Mouse (Mus musculus): ENCODE measurements at regions not wholly inside any gene's neighbourhood (a gene's known extent, or its start where the extent isn't known, plus 50 kb on each side); places are given as distances from the start of the nearest gene placed in this dataset.

DNA sequence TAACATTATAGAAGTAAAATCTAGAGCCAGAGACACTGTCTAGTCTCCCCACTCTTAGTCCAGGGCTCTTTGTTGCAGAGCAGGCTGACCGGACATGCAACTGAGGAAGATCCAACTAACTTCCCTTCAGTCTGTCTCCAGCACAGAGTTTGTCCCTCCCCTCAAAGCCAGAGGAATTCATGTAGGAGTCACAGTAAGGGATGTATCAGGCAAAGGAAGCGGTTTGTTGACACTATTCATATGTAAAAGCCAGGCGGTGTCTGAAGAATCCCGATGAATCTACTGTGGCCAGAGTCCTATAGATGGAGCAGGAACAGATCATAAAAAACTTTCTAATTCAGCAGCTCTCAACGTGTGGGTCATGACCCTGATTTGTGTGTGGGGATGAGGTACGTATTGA lies 179.7 kb upstream of the Foxn2 start:
- no peak for ATAC-seq

DNA sequence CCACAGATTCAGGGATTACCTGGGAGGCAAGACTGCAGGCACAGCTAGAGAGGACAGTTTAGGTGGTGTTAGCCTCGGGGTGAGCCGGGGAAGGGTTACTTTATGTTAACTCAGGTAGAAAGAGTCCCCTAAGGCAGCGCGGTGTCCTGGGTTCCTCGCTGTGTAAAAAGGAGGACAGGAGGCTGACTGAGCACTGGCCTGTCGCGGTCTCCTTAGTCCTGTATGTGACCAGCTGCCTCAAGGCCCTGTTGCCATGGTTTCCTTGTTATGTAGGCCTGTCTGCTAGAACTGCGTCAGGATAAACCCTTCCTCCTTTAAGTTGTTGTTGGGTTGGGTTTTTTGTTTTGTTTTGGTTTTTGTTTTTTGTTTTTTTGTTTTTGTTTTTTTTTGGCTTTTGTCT lies 179.0 kb upstream of the Foxn2 start:
- no peak overlapping the region for H3K9ac ChIP-seq (ENCODE audit: low read depth, low read length)
- H3K36me3 ChIP-seq (ENCODE audit: control insufficient read depth, insufficient read depth, low read length): no peaks in the 10 kb centered on the region
- no peaks in the 10 kb centered on the region for H3K9me3 ChIP-seq (ENCODE audit: control insufficient read depth, low read length)
- 40% methylated on average over 8 of the region's 8 CpGs for WGBS
- H3K27ac ChIP-seq (ENCODE audit: low read depth, low read length): no peak overlapping the region
- H3K4me2 ChIP-seq (ENCODE audit: low read length): no peak overlapping the region
- H3K27me3 ChIP-seq (replicated peaks; ENCODE audit: control insufficient read depth, insufficient read depth, low read length): no peaks in the 10 kb centered on the region
- no peak for ATAC-seq
- peaks cover 8% of the 10 kb centered on the region for H3K4me1 ChIP-seq (ENCODE audit: control insufficient read depth, insufficient read depth, low read depth, low read length)
- no peak overlapping the region for H3K4me3 ChIP-seq (ENCODE audit: low read length)

More for the DNA sequence above, 179.7 kb upstream of the Foxn2 start:
- no peak overlapping the region for H3K4me2 ChIP-seq (ENCODE audit: low read length)
- no peaks in the 10 kb centered on the region for H3K27me3 ChIP-seq (replicated peaks; ENCODE audit: control insufficient read depth, insufficient read depth, low read length)
- no peak overlapping the region for H3K27ac ChIP-seq (ENCODE audit: low read depth, low read length)
- no peak overlapping the region for H3K9ac ChIP-seq (ENCODE audit: low read depth, low read length)
- 46% methylated on average over 6 of the region's 6 CpGs for WGBS
- H3K9me3 ChIP-seq (ENCODE audit: control insufficient read depth, low read length): no peaks in the 10 kb centered on the region
- peaks cover 9% of the 10 kb centered on the region for H3K4me1 ChIP-seq (ENCODE audit: control insufficient read depth, insufficient read depth, low read depth, low read length)
- no peaks in the 10 kb centered on the region for H3K36me3 ChIP-seq (ENCODE audit: control insufficient read depth, insufficient read depth, low read length)
- H3K4me3 ChIP-seq (ENCODE audit: low read length): no peak overlapping the region

DNA sequence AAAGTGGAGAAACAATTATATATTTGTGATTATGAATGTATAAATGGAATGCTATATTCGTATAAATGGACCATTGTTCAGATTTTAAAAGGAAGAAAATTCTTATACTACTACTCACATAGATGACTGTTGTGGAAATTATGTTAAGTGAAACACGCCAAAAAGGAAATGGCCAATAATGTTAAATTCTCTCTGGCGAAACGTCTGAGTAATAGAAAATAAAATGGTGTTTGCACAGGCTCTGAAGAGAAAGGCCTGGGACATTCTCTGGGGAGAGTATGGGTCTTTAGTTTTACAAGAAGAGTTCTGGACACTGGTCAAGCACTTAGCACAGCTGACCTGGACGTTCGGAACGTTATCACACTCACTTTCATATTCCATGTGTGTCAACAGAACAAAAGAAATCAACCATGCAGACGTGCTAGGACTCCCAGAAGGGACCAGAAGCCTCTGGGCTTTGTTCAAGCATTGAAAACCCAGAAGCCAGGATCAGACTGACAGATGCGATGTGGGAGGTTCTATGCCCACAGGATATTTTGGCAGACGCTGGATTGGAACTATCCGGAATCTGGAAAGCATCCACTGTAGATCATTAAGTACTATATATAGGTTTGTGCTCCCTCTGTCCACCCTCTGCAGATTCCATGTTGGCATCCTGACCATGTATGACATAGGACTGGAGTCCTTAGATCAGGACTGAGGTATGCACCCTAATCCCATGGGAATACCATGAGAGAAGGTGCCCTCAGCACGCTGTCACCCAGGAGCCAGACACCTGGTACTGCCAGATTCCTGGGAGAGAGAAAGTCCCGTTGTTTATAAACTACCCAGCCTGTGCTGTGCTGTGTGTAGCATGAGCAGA lies 178.0 kb upstream of the Foxn2 start:
- H3K9me3 ChIP-seq (ENCODE audit: control insufficient read depth, low read length): no peaks in the 10 kb centered on the region; the same call in 1 of the 2 replicates
- H3K4me1 ChIP-seq (ENCODE audit: control insufficient read depth, insufficient read depth, low read depth, low read length): peaks cover under 1% of the 10 kb centered on the region; the same call in 1 of the 2 replicates
- no peak overlapping the region for H3K4me3 ChIP-seq (ENCODE audit: low read length)
- ATAC-seq: peak; percentile 34; the same call in 1 of the 2 replicates
- H3K27ac ChIP-seq (ENCODE audit: low read depth, low read length): no peak overlapping the region
- no peaks in the 10 kb centered on the region for H3K27me3 ChIP-seq (replicated peaks; ENCODE audit: control insufficient read depth, insufficient read depth, low read length)
- WGBS: 57% methylated on average over 13 of the region's 13 CpGs
- H3K4me2 ChIP-seq (ENCODE audit: low read length): no peak overlapping the region
- H3K36me3 ChIP-seq (ENCODE audit: control insufficient read depth, insufficient read depth, low read length): no peaks in the 10 kb centered on the region
- no peak overlapping the region for H3K9ac ChIP-seq (ENCODE audit: low read depth, low read length)

DNA sequence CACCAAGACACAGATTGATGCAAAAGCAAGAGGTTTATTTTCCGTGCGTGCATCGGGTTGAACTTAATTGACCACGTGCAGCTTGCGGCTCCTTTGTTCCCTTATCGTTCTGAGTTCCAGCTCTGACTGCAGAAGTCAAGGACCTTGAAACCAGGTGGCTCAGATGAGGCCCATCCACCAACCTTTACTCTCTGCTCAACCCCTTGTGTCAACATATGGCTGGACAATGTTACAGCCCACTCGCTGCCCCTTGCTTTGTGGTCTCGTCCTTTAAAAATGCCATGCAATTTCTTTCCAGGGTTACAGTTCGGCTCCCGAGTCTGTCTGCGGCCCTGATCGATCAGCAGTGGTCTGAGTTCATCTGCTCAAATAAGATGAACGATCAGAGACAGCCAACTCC lies 175.2 kb upstream of the Foxn2 start:
- Histone ChIP-seq H3K4me1 (ENCODE audit: control insufficient read depth, insufficient read depth, low read depth, low read length) (no peaks in the 10 kb centered on the region), H3K4me3 (ENCODE audit: low read length) (no peak overlapping the region), H3K4me2 (ENCODE audit: low read length) (no peak overlapping the region), H3K27me3 (replicated peaks; ENCODE audit: control insufficient read depth, insufficient read depth, low read length) (no peaks in the 10 kb centered on the region), H3K36me3 (ENCODE audit: control insufficient read depth, insufficient read depth, low read length) (no peaks in the 10 kb centered on the region), H3K9ac (ENCODE audit: low read depth, low read length) (no peak overlapping the region), H3K9me3 (ENCODE audit: control insufficient read depth, low read length) (no peaks in the 10 kb centered on the region; the same call in 1 of the 2 replicates), H3K27ac (ENCODE audit: low read depth, low read length) (no peak overlapping the region)
- ATAC-seq: no peak
- WGBS: 81% methylated on average over 13 of the region's 13 CpGs

DNA sequence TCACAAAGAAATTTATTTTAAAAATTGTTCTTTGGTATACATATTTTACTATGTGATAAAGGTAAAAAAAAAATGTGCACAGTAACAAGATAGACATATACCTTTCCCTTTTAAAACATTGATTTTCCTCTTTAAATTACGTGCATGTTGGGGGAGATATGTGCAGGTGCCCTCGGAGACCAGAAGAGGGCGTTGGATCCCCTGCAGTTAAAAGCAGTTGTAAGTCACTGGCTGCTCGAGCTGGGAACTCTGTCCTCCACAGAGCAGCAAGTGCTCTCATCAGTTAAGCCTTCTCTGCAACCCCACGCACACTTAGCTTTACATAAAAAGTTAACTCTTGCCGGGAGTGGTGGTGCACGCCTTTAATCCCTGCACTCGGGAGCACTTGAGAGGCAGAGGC lies 172.3 kb upstream of the Foxn2 start:
- H3K9ac ChIP-seq (ENCODE audit: low read depth, low read length): no peak overlapping the region
- H3K4me1 ChIP-seq (ENCODE audit: control insufficient read depth, insufficient read depth, low read depth, low read length): no peaks in the 10 kb centered on the region
- no peaks in the 10 kb centered on the region for H3K27me3 ChIP-seq (replicated peaks; ENCODE audit: control insufficient read depth, insufficient read depth, low read length)
- H3K9me3 ChIP-seq (ENCODE audit: control insufficient read depth, low read length): no peaks in the 10 kb centered on the region; the same call in 1 of the 2 replicates
- H3K4me2 ChIP-seq (ENCODE audit: low read length): no peak overlapping the region
- no peak overlapping the region for H3K4me3 ChIP-seq (ENCODE audit: low read length)
- H3K36me3 ChIP-seq (ENCODE audit: control insufficient read depth, insufficient read depth, low read length): no peaks in the 10 kb centered on the region
- H3K27ac ChIP-seq (ENCODE audit: low read depth, low read length): no peak overlapping the region
- 90% methylated on average over 8 of the region's 8 CpGs for WGBS
- no peak for ATAC-seq

DNA sequence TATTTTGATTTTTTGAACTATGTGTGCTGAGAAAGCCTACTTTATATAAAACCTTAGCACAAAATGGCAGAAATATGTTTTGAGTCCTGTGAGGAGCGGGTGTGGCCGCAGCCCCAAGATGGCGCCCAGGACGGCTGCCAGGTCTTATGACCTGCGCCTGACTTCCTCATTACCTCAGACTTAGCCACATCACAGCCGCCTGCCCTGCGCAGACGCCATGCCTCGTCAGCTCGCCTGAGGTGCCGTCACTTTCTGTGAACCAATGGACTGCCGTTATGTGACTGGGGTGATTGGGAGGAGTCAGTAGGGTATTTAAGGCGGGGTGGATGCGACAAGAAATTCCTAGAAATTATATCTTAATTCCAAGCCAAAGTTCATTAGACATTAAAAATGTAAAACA lies 171.7 kb upstream of the Foxn2 start:
- Histone ChIP-seq H3K4me3 (ENCODE audit: low read length) (no peak overlapping the region), H3K27me3 (replicated peaks; ENCODE audit: control insufficient read depth, insufficient read depth, low read length) (no peaks in the 10 kb centered on the region), H3K36me3 (ENCODE audit: control insufficient read depth, insufficient read depth, low read length) (no peaks in the 10 kb centered on the region), H3K27ac (ENCODE audit: low read depth, low read length) (no peak overlapping the region), H3K4me2 (ENCODE audit: low read length) (no peak overlapping the region), H3K4me1 (ENCODE audit: control insufficient read depth, insufficient read depth, low read depth, low read length) (no peaks in the 10 kb centered on the region), H3K9ac (ENCODE audit: low read depth, low read length) (no peak overlapping the region), H3K9me3 (ENCODE audit: control insufficient read depth, low read length) (no peaks in the 10 kb centered on the region; the same call in 1 of the 2 replicates)
- 95% methylated on average over 14 of the region's 14 CpGs for WGBS
- no peak for ATAC-seq

DNA sequence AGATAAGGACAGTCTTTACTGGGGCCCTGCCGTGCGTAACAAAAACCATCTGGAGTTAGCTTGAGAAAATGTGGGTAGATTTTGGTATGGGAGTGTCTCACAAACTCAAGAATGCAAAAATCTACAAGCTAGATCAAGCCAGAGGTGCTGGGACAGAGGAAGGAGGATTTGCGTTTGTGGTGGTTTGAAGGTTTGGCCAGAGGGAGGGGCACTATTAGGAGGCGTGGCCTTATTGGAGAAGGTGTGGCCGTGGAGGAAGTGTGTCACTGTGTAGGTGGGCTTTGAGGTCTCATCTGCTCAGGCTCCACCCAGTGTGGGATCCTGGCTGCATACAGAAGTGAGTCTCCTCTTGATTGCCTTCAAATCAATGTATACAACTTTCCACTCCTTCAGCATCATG lies 169.6 kb upstream of the Foxn2 start:
- no peak for ATAC-seq
- H3K9ac ChIP-seq (ENCODE audit: low read depth, low read length): no peak overlapping the region
- no peaks in the 10 kb centered on the region for H3K36me3 ChIP-seq (ENCODE audit: control insufficient read depth, insufficient read depth, low read length)
- peaks cover 5% of the 10 kb centered on the region for H3K4me1 ChIP-seq (ENCODE audit: control insufficient read depth, insufficient read depth, low read depth, low read length)
- no peak overlapping the region for H3K4me2 ChIP-seq (ENCODE audit: low read length)
- WGBS: 85% methylated on average over 5 of the region's 5 CpGs
- H3K27ac ChIP-seq (ENCODE audit: low read depth, low read length): no peak overlapping the region
- no peaks in the 10 kb centered on the region; the same call in 1 of the 2 replicates for H3K9me3 ChIP-seq (ENCODE audit: control insufficient read depth, low read length)
- no peaks in the 10 kb centered on the region for H3K27me3 ChIP-seq (replicated peaks; ENCODE audit: control insufficient read depth, insufficient read depth, low read length)
- no peak overlapping the region for H3K4me3 ChIP-seq (ENCODE audit: low read length)

DNA sequence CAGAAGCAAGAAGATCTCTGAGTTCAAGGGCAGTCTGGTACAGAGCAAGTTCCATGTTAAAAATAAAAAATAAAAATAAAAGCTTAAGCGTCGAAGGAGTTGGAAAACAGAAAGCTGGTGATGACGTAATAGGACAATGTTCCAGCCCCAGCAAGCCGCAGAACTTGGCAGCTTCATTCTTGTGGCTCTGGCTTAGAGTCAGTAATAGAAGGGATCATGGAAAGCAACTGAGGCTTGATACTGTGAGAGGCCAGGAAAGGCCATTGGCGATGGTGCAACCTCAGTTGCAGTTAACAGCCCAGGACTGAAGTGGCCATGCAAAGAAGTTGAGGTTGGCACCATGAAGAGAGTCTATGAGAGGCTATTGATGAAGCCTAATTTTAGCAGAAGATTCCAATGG lies 168.3 kb upstream of the Foxn2 start:
- Histone ChIP-seq H3K4me2 (ENCODE audit: low read length) (no peak overlapping the region), H3K36me3 (ENCODE audit: control insufficient read depth, insufficient read depth, low read length) (no peaks in the 10 kb centered on the region), H3K9ac (ENCODE audit: low read depth, low read length) (no peak overlapping the region), H3K27me3 (replicated peaks; ENCODE audit: control insufficient read depth, insufficient read depth, low read length) (no peaks in the 10 kb centered on the region), H3K4me1 (ENCODE audit: control insufficient read depth, insufficient read depth, low read depth, low read length) (peaks cover 5% of the 10 kb centered on the region), H3K4me3 (ENCODE audit: low read length) (no peak overlapping the region), H3K27ac (ENCODE audit: low read depth, low read length) (no peak overlapping the region), H3K9me3 (ENCODE audit: control insufficient read depth, low read length) (no peaks in the 10 kb centered on the region)
- 95% methylated on average over 5 of the region's 5 CpGs for WGBS
- no peak for ATAC-seq

DNA sequence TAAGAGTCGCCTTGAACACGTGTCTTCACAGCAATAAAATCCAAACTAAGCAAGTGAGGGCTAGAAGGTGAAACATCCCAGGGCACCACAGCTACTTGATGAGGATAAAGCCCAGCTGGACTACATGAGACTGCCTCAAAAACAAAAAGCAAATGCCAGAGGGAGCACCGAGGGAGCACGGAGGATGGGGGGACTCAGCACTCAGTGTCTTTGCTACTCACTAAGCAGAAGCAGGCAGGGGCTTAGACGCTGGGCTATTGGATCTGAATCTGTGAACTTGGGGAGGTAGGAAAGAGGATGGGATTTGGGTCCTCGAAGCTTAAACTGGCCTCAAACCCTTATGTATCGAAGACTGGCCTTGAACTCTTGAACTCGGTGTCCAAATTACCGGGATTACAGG lies 167.0 kb upstream of the Foxn2 start:
- no peak overlapping the region for H3K4me3 ChIP-seq (ENCODE audit: low read length)
- no peaks in the 10 kb centered on the region for H3K27me3 ChIP-seq (replicated peaks; ENCODE audit: control insufficient read depth, insufficient read depth, low read length)
- H3K9me3 ChIP-seq (ENCODE audit: control insufficient read depth, low read length): no peaks in the 10 kb centered on the region
- H3K27ac ChIP-seq (ENCODE audit: low read depth, low read length): no peak overlapping the region
- WGBS: 92% methylated on average over 9 of the region's 9 CpGs
- H3K9ac ChIP-seq (ENCODE audit: low read depth, low read length): no peak overlapping the region
- peaks cover 5% of the 10 kb centered on the region for H3K4me1 ChIP-seq (ENCODE audit: control insufficient read depth, insufficient read depth, low read depth, low read length)
- no peaks in the 10 kb centered on the region for H3K36me3 ChIP-seq (ENCODE audit: control insufficient read depth, insufficient read depth, low read length)
- no peak overlapping the region for H3K4me2 ChIP-seq (ENCODE audit: low read length)
- no peak for ATAC-seq
